Mouse (Mus musculus): ENCODE results near the gene Cdyl. TPM values are rescaled to one million over a fixed set of nuclear protein-coding genes. Genes with fewer than 3 reads are reported as not detected.

Gene Cdyl
- polyA plus RNA-seq, 2 experiments, result 7.9 to 10.4 TPM

GRCm38 (mm10) chr13:35807016-35807415 lies 147.4 kb downstream of the Cdyl start:
- Histone ChIP-seq H3K27ac (no peak overlapping the region), H3K4me3 (ENCODE audit: insufficient read depth in 1 of 2, low read depth in 2 of 2, low read length in 2 of 2) (no peak overlapping the region), H3K36me3 (replicated peaks; ENCODE audit: control insufficient read depth, insufficient read depth, low read depth) (no peaks in the 10 kb centered on the region; the same call in 1 of the 2 replicates), H3K4me2 (ENCODE audit: low read depth) (peak overlapping the region; percentile 8; the same call in 1 of the 2 replicates), H3K9ac (replicated peaks) (no peak overlapping the region), H3K9me3 (ENCODE audit: control insufficient read depth, low read length) (no peaks in the 10 kb centered on the region), H3K27me3 (ENCODE audit: control insufficient read depth, insufficient read depth, low read length) (no peaks in the 10 kb centered on the region), H3K4me1 (replicated peaks; ENCODE audit: control insufficient read depth in 2 of 2, insufficient read depth in 2 of 2, low read length in 1 of 2) (peaks cover 35 to 39% of the 10 kb centered on the region in 2 experiments)
- TF ChIP-seq CTCF (IDR thresholded peaks at IDR 0.05; ENCODE audit: low read depth) (peak; percentile 66), EP300 (IDR thresholded peaks at IDR 0.05; ENCODE audit: low read depth) (no peak)
- WGBS (ENCODE audit: insufficient replicate concordance), result 83% methylated on average over 7 of the region's 7 CpGs
- ATAC-seq (ENCODE audit: insufficient read depth) (peak; percentile 31; the same call in 1 of the 2 replicates), DNase-seq (ENCODE audit: low read depth in 3 of 3, low spot score in 3 of 3) (no peak)

GRCm38 (mm10) chr13:35807525-35807924 lies 147.9 kb downstream of the Cdyl start:
- no peaks in the 10 kb centered on the region; the same call in 1 of the 2 replicates for H3K36me3 ChIP-seq (replicated peaks; ENCODE audit: control insufficient read depth, insufficient read depth, low read depth)
- DNase-seq (ENCODE audit: low read depth in 3 of 3, low spot score in 3 of 3) (no peak), ATAC-seq (ENCODE audit: insufficient read depth) (peak; percentile 79)
- H3K4me2 ChIP-seq (ENCODE audit: low read depth), result peak overlapping the region; percentile 18; the same call in 1 of the 2 replicates
- 34% methylated on average over 4 of the region's 4 CpGs for WGBS (ENCODE audit: insufficient replicate concordance)
- peaks cover 35 to 43% of the 10 kb centered on the region in 2 experiments for H3K4me1 ChIP-seq (replicated peaks; ENCODE audit: control insufficient read depth in 2 of 2, insufficient read depth in 2 of 2, low read length in 1 of 2)
- H3K9ac ChIP-seq (replicated peaks), result no peak overlapping the region
- peak overlapping the region; percentile 18; the same call in 1 of the 2 replicates for H3K27ac ChIP-seq
- H3K27me3 ChIP-seq (ENCODE audit: control insufficient read depth, insufficient read depth, low read length), result no peaks in the 10 kb centered on the region
- H3K9me3 ChIP-seq (ENCODE audit: control insufficient read depth, low read length), result no peaks in the 10 kb centered on the region
- TF ChIP-seq EP300 (IDR thresholded peaks at IDR 0.05; ENCODE audit: low read depth), result peak; percentile 48; the same call in 1 of the 2 replicates
- TF ChIP-seq CTCF (IDR thresholded peaks at IDR 0.05; ENCODE audit: low read depth), result no peak
- H3K4me3 ChIP-seq (ENCODE audit: insufficient read depth in 1 of 2, low read depth in 2 of 2, low read length in 2 of 2), result no peak overlapping the region

GRCm38 (mm10) chr13:35807940-35808339 lies 148.3 kb downstream of the Cdyl start:
- Histone ChIP-seq H3K9me3 (ENCODE audit: control insufficient read depth, low read length) (no peaks in the 10 kb centered on the region), H3K9ac (replicated peaks) (no peak overlapping the region), H3K4me3 (ENCODE audit: insufficient read depth in 1 of 2, low read depth in 2 of 2, low read length in 2 of 2) (no peak overlapping the region), H3K36me3 (replicated peaks; ENCODE audit: control insufficient read depth, insufficient read depth, low read depth) (no peaks in the 10 kb centered on the region; the same call in 1 of the 2 replicates), H3K27ac (peak overlapping the region; percentile 18; the same call in 1 of the 2 replicates), H3K4me2 (ENCODE audit: low read depth) (peak overlapping the region; percentile 18; the same call in 1 of the 2 replicates), H3K27me3 (ENCODE audit: control insufficient read depth, insufficient read depth, low read length) (no peaks in the 10 kb centered on the region), H3K4me1 (replicated peaks; ENCODE audit: control insufficient read depth in 2 of 2, insufficient read depth in 2 of 2, low read length in 1 of 2) (peaks cover 35 to 45% of the 10 kb centered on the region in 2 experiments)
- DNase-seq (ENCODE audit: low read depth in 3 of 3, low spot score in 3 of 3), result no peak
- TF ChIP-seq CTCF (IDR thresholded peaks at IDR 0.05; ENCODE audit: low read depth) (no peak), EP300 (IDR thresholded peaks at IDR 0.05; ENCODE audit: low read depth) (no peak)
- 65% methylated on average over 8 of the region's 8 CpGs for whole genome bisulfite sequencing (ENCODE audit: insufficient replicate concordance)
- 0 out of 2 replicates have a peak, but pooled peaks have one; percentile 16 for ATAC-seq (ENCODE audit: insufficient read depth)

- no peak for TF ChIP-seq CTCF (IDR thresholded peaks at IDR 0.05; ENCODE audit: low read depth)
- no peak for TF ChIP-seq EP300 (IDR thresholded peaks at IDR 0.05; ENCODE audit: low read depth)
- no peak for ATAC-seq (ENCODE audit: insufficient read depth)
- peak overlapping the region; percentile 29; the same call in 1 of the 2 replicates for H3K4me2 ChIP-seq (ENCODE audit: low read depth)
- H3K27me3 ChIP-seq (ENCODE audit: control insufficient read depth, insufficient read depth, low read length), result no peaks in the 10 kb centered on the region
- no peak for DNase-seq (ENCODE audit: low read depth in 3 of 3, low spot score in 3 of 3)
- H3K9me3 ChIP-seq (ENCODE audit: control insufficient read depth, low read length), result no peaks in the 10 kb centered on the region
- no peak overlapping the region for H3K9ac ChIP-seq (replicated peaks)
- H3K4me3 ChIP-seq (ENCODE audit: insufficient read depth in 1 of 2, low read depth in 2 of 2, low read length in 2 of 2), result no peak overlapping the region
- WGBS (ENCODE audit: insufficient replicate concordance), result 37% methylated on average over 5 of the region's 5 CpGs
- peak overlapping the region; percentile 31 for H3K27ac ChIP-seq
- no peaks in the 10 kb centered on the region for H3K36me3 ChIP-seq (replicated peaks; ENCODE audit: control insufficient read depth, insufficient read depth, low read depth)
- peaks cover 35 to 45% of the 10 kb centered on the region in 2 experiments for H3K4me1 ChIP-seq (replicated peaks; ENCODE audit: control insufficient read depth in 2 of 2, insufficient read depth in 2 of 2, low read length in 1 of 2)
Observed at GRCm38 (mm10) chr13:35809252-35810159, 149.9 kb downstream of the Cdyl start.

- ATAC-seq (ENCODE audit: insufficient read depth) (peak; percentile 55), DNase-seq (ENCODE audit: low read depth in 3 of 3, low spot score in 3 of 3) (no peak)
- H3K36me3 ChIP-seq (replicated peaks; ENCODE audit: control insufficient read depth, insufficient read depth, low read depth), result no peaks in the 10 kb centered on the region
- H3K27ac ChIP-seq, result 0 out of 2 replicates have a peak overlapping the region, but pooled peaks have one; percentile 31
- H3K4me3 ChIP-seq (ENCODE audit: insufficient read depth in 1 of 2, low read depth in 2 of 2, low read length in 2 of 2), result no peak overlapping the region
- H3K9ac ChIP-seq (replicated peaks), result no peak overlapping the region
- TF ChIP-seq EP300 (IDR thresholded peaks at IDR 0.05; ENCODE audit: low read depth) (peak; percentile 54), CTCF (IDR thresholded peaks at IDR 0.05; ENCODE audit: low read depth) (no peak)
- peaks cover 35 to 47% of the 10 kb centered on the region in 2 experiments for H3K4me1 ChIP-seq (replicated peaks; ENCODE audit: control insufficient read depth in 2 of 2, insufficient read depth in 2 of 2, low read length in 1 of 2)
- no peaks in the 10 kb centered on the region for H3K27me3 ChIP-seq (ENCODE audit: control insufficient read depth, insufficient read depth, low read length)
- 10% methylated on average over 6 of the region's 6 CpGs for WGBS (ENCODE audit: insufficient replicate concordance)
- no peaks in the 10 kb centered on the region for H3K9me3 ChIP-seq (ENCODE audit: control insufficient read depth, low read length)
- H3K4me2 ChIP-seq (ENCODE audit: low read depth), result peak overlapping the region; percentile 29; the same call in 1 of the 2 replicates
Observed at GRCm38 (mm10) chr13:35810160-35810537, 150.5 kb downstream of the Cdyl start.
